Mouse (Mus musculus) midbrain, embryonic 13.5 days (tissue): ENCODE measurements around the gene Map3k10. TPM values are rescaled to one million over a fixed set of nuclear protein-coding genes. Genes with fewer than 3 reads are reported as not detected.

ENCODE experiments used
- polyA plus RNA-seq: library from polyadenylated mRNA; unstranded; fragments of >200 nt; fragmentation: Nextera tagmentation; extraction: Ambion mirVana; gene quantifications from 2 replicates; pipeline ENCODE4 v1.2.1, GENCODE M21; 2015

The Map3k10 gene
- polyA plus RNA-seq, 1 experiment from 2014 or later: 12.7 TPM

Other genes starting within 250 kb of the Map3k10 start
- gene Sptbn4, start 226.9 kb downstream of the Map3k10 start, polyA plus RNA-seq: 1.1 and 2.2 TPM in 2 replicates
- gene Blvrb, start 226.6 kb downstream of the Map3k10 start, polyA plus RNA-seq: 14.8 and 16.1 TPM in 2 replicates
- 12.4 and 12.6 TPM in 2 replicates for gene Sertad3, start 200.8 kb downstream of the Map3k10 start, polyA plus RNA-seq
- 8.2 and 8.5 TPM in 2 replicates for gene Sertad1, start 187.7 kb downstream of the Map3k10 start, polyA plus RNA-seq
- gene Prx, start 175.3 kb downstream of the Map3k10 start, polyA plus RNA-seq: 1.2 and 1.6 TPM in 2 replicates
- gene Hipk4, start 151.3 kb downstream of the Map3k10 start, polyA plus RNA-seq: 0.37 and 0.52 TPM in 2 replicates
- 107 and 110 TPM in 2 replicates for gene Pld3, start 121.4 kb downstream of the Map3k10 start, polyA plus RNA-seq
- gene 2310022A10Rik, start 121.4 kb downstream of the Map3k10 start, polyA plus RNA-seq: 34.6 and 36.6 TPM in 2 replicates
- 64.3 and 67.4 TPM in 2 replicates for gene Akt2, start 83.0 kb downstream of the Map3k10 start, polyA plus RNA-seq
- 37.0 and 40.5 TPM in 2 replicates for gene Ttc9b, start 20.7 kb downstream of the Map3k10 start, polyA plus RNA-seq
- 12.8 and 13.2 TPM in 2 replicates for gene Zfp607b, start 14.7 kb upstream of the Map3k10 start, polyA plus RNA-seq
- 142 and 143 TPM in 2 replicates for gene Zfp60, start 56.8 kb upstream of the Map3k10 start, polyA plus RNA-seq
- 2.6 and 2.8 TPM in 2 replicates for gene Zfp626, start 132.6 kb upstream of the Map3k10 start, polyA plus RNA-seq
- gene Zfp59, start 164.0 kb upstream of the Map3k10 start, polyA plus RNA-seq: 12.0 and 12.1 TPM in 2 replicates
- 1.4 and 2.0 TPM in 2 replicates for gene Zfp607a, start 182.9 kb upstream of the Map3k10 start, polyA plus RNA-seq